Mouse (Mus musculus) neural tube, embryonic 15.5 days (tissue): ENCODE results near the gene Mpv17l2. TPM values are rescaled to one million over a fixed set of nuclear protein-coding genes. Genes with fewer than 3 reads are reported as not detected.
A peak's percentile ranks its signal among the peaks of the same experiment; 100 is the strongest.

Experiments
- ATAC-seq: fragments of 200-750 bp; cut with Nextera tagmentation; 2 replicates; pipeline ENCODE4 v1.8.0; 2017; ENCODE audit warnings: mild to moderate bottlenecking, moderate TSS enrichment, moderate library complexity; ENCODE audit not compliant: low FRiP score
- H3K27ac ChIP-seq: fragments of 300-500 bp; sonication (generic); replicated peaks from 2 replicates; pipeline ENCODE4 v1.5.1; 2015; ENCODE audit warnings: mild to moderate bottlenecking, inconsistent platforms
- H3K27me3 ChIP-seq: fragments of 300-500 bp; sonication (generic); replicated peaks from 2 replicates; pipeline ENCODE4 v1.6.1; 2015; ENCODE audit warnings: inconsistent platforms
- H3K36me3 ChIP-seq: fragments of 300-500 bp; sonication (generic); 2 replicates; pipeline ENCODE4 v1.6.1; 2015; ENCODE audit warnings: inconsistent platforms
- H3K4me1 ChIP-seq: fragments of 300-500 bp; sonication (generic); 2 replicates; pipeline ENCODE4 v1.6.1; 2015; ENCODE audit warnings: inconsistent platforms
- H3K4me2 ChIP-seq: fragments of 300-500 bp; sonication (generic); 2 replicates; pipeline ENCODE4 v1.6.1; 2015; ENCODE audit warnings: inconsistent platforms, mild to moderate bottlenecking, moderate library complexity
- H3K4me3 ChIP-seq: fragments of 300-500 bp; sonication (generic); replicated peaks from 2 replicates; pipeline ENCODE4 v1.5.1; 2015; ENCODE audit warnings: mild to moderate bottlenecking, inconsistent platforms
- H3K9ac ChIP-seq: fragments of 300-500 bp; sonication (generic); replicated peaks from 2 replicates; pipeline ENCODE4 v1.6.1; 2015; ENCODE audit warnings: mild to moderate bottlenecking, inconsistent platforms
- H3K9me3 ChIP-seq: fragments of 300-500 bp; sonication (generic); replicated peaks from 2 replicates; pipeline ENCODE4 v1.6.1; 2016; ENCODE audit warnings: inconsistent platforms
- WGBS: fragments of 180-500 bp; shearing (Covaris S2); methylation state at CpG from one replicate; pipeline ENCODE4 v1.1.7; 2015; ENCODE audit warnings: mixed read lengths; 5-methylcytosine and 5-hydroxymethylcytosine counted together
- polyA plus RNA-seq: library from polyadenylated mRNA; unstranded; fragments of >200 nt; fragmentation: Nextera tagmentation; extraction: Ambion mirVana; gene quantifications from 2 replicates; pipeline ENCODE4 v1.2.1, GENCODE M21; 2015

The Mpv17l2 gene
- polyA plus RNA-seq, 1 experiment from 2014 or later: 43.5 TPM

GRCm38 (mm10) chr8:70772075-70772474 lies 11.3 kb upstream of the Mpv17l2 start:
- peaks cover 63% of the 10 kb centered on the region for H3K36me3 ChIP-seq
- 93% methylated on average over 13 of the region's 13 CpGs for WGBS

GRCm38 (mm10) chr8:70771217-70771616 lies 10.5 kb upstream of the Mpv17l2 start:
- H3K4me3 ChIP-seq: no peak overlapping the region
- H3K27me3 ChIP-seq: 0 out of 2 replicates have a peak, but pooled peaks cover 4% of the 10 kb centered on the region
- WGBS: 89% methylated on average over 7 of the region's 7 CpGs
- H3K4me1 ChIP-seq: peaks cover 63% of the 10 kb centered on the region
- peaks cover 63% of the 10 kb centered on the region for H3K36me3 ChIP-seq
- no peak overlapping the region for H3K27ac ChIP-seq
- no peak for ATAC-seq
- no peak overlapping the region for H3K4me2 ChIP-seq
- H3K9me3 ChIP-seq: no peaks in the 10 kb centered on the region
- H3K9ac ChIP-seq: no peak overlapping the region

More at GRCm38 (mm10) chr8:70772075-70772474, 11.3 kb upstream of the Mpv17l2 start:
- H3K9me3 ChIP-seq: no peaks in the 10 kb centered on the region
- no peak overlapping the region for H3K27ac ChIP-seq
- no peak overlapping the region for H3K9ac ChIP-seq
- H3K4me1 ChIP-seq: peaks cover 54% of the 10 kb centered on the region
- no peak for ATAC-seq
- no peaks in the 10 kb centered on the region for H3K27me3 ChIP-seq
- H3K4me2 ChIP-seq: no peak overlapping the region
- no peak overlapping the region for H3K4me3 ChIP-seq

GRCm38 (mm10) chr8:70770748-70771147 lies 10.0 kb upstream of the Mpv17l2 start:
- Histone ChIP-seq H3K4me2 (no peak overlapping the region), H3K9ac (no peak overlapping the region), H3K27ac (no peak overlapping the region), H3K9me3 (no peaks in the 10 kb centered on the region), H3K4me1 (peaks cover 64% of the 10 kb centered on the region), H3K27me3 (0 out of 2 replicates have a peak, but pooled peaks cover 4% of the 10 kb centered on the region), H3K4me3 (no peak overlapping the region), H3K36me3 (peaks cover 63% of the 10 kb centered on the region)
- no peak for ATAC-seq
- 97% methylated on average over 13 of the region's 13 CpGs for WGBS

GRCm38 (mm10) chr8:70769858-70770257 lies 9.1 kb upstream of the Mpv17l2 start:
- Histone ChIP-seq H3K27me3 (0 out of 2 replicates have a peak, but pooled peaks cover 4% of the 10 kb centered on the region), H3K9me3 (no peaks in the 10 kb centered on the region), H3K9ac (no peak overlapping the region), H3K36me3 (peaks cover 62% of the 10 kb centered on the region), H3K4me1 (peaks cover 57% of the 10 kb centered on the region), H3K27ac (no peak overlapping the region), H3K4me2 (no peak overlapping the region), H3K4me3 (no peak overlapping the region)
- ATAC-seq: no peak
- WGBS: 75% methylated on average over 12 of the region's 12 CpGs

GRCm38 (mm10) chr8:70769359-70769758 lies 8.6 kb upstream of the Mpv17l2 start:
- Histone ChIP-seq H3K9ac (no peak overlapping the region), H3K27ac (no peak overlapping the region), H3K9me3 (no peaks in the 10 kb centered on the region), H3K4me2 (no peak overlapping the region), H3K4me3 (no peak overlapping the region), H3K27me3 (0 out of 2 replicates have a peak, but pooled peaks cover 4% of the 10 kb centered on the region), H3K4me1 (peaks cover 52% of the 10 kb centered on the region), H3K36me3 (peaks cover 57% of the 10 kb centered on the region)
- peak; percentile 75 for ATAC-seq
- WGBS: 8% methylated on average over 26 of the region's 26 CpGs

GRCm38 (mm10) chr8:70768956-70769355 lies 8.2 kb upstream of the Mpv17l2 start:
- 90% methylated on average over 16 of the region's 16 CpGs for WGBS
- Histone ChIP-seq H3K4me2 (no peak overlapping the region), H3K9me3 (no peaks in the 10 kb centered on the region), H3K4me3 (no peak overlapping the region), H3K27me3 (0 out of 2 replicates have a peak, but pooled peaks cover 4% of the 10 kb centered on the region), H3K27ac (no peak overlapping the region), H3K36me3 (peaks cover 53% of the 10 kb centered on the region), H3K4me1 (peaks cover 48% of the 10 kb centered on the region), H3K9ac (no peak overlapping the region)
- peak; percentile 11; the same call in 1 of the 2 replicates for ATAC-seq

GRCm38 (mm10) chr8:70768231-70768776 lies 7.6 kb upstream of the Mpv17l2 start:
- Histone ChIP-seq H3K27ac (no peak overlapping the region), H3K4me2 (no peak overlapping the region), H3K9ac (no peak overlapping the region), H3K27me3 (0 out of 2 replicates have a peak, but pooled peaks cover 4% of the 10 kb centered on the region), H3K4me1 (peaks cover 41% of the 10 kb centered on the region), H3K9me3 (no peaks in the 10 kb centered on the region), H3K36me3 (peaks cover 51% of the 10 kb centered on the region), H3K4me3 (no peak overlapping the region)
- 93% methylated on average over 32 of the region's 32 CpGs for WGBS
- peak; percentile 7; the same call in 1 of the 2 replicates for ATAC-seq

- H3K9me3 ChIP-seq: no peaks in the 10 kb centered on the region
- peaks cover 44% of the 10 kb centered on the region for H3K36me3 ChIP-seq
- H3K4me3 ChIP-seq: no peak overlapping the region
- H3K4me1 ChIP-seq: peaks cover 33% of the 10 kb centered on the region
- ATAC-seq: no peak
- H3K4me2 ChIP-seq: no peak overlapping the region
- no peak overlapping the region for H3K9ac ChIP-seq
- WGBS: 83% methylated on average over 6 of the region's 6 CpGs
- H3K27me3 ChIP-seq: 0 out of 2 replicates have a peak, but pooled peaks cover 4% of the 10 kb centered on the region
- no peak overlapping the region for H3K27ac ChIP-seq
These were observed 6.8 kb upstream of the Mpv17l2 start for GRCm38 (mm10) chr8:70767503-70767902.

- Histone ChIP-seq H3K4me3 (peak overlapping the region; percentile 30), H3K4me1 (peaks cover 26% of the 10 kb centered on the region), H3K4me2 (peak overlapping the region; percentile 56), H3K27me3 (0 out of 2 replicates have a peak, but pooled peaks cover 4% of the 10 kb centered on the region), H3K36me3 (peaks cover 37% of the 10 kb centered on the region), H3K9ac (0 out of 2 replicates have a peak overlapping the region, but pooled peaks have one; percentile 34), H3K27ac (no peak overlapping the region), H3K9me3 (no peaks in the 10 kb centered on the region)
- 11% methylated on average over 21 of the region's 21 CpGs for WGBS
- ATAC-seq: no peak
These were observed 6.1 kb upstream of the Mpv17l2 start for GRCm38 (mm10) chr8:70766571-70767440.

GRCm38 (mm10) chr8:70765838-70766570 lies 5.3 kb upstream of the Mpv17l2 start:
- Histone ChIP-seq H3K36me3 (peaks cover 29% of the 10 kb centered on the region), H3K9ac (peak overlapping the region; percentile 34), H3K4me1 (peaks cover 32% of the 10 kb centered on the region), H3K4me2 (peak overlapping the region; percentile 56), H3K27ac (no peak overlapping the region), H3K9me3 (no peaks in the 10 kb centered on the region), H3K4me3 (peak overlapping the region; percentile 30), H3K27me3 (0 out of 2 replicates have a peak, but pooled peaks cover 4% of the 10 kb centered on the region)
- WGBS: 2% methylated on average over 34 of the region's 34 CpGs
- ATAC-seq: no peak

GRCm38 (mm10) chr8:70765329-70765728 lies 4.6 kb upstream of the Mpv17l2 start:
- no peak for ATAC-seq
- Histone ChIP-seq H3K4me1 (peaks cover 34% of the 10 kb centered on the region), H3K27ac (no peak overlapping the region), H3K4me2 (peak overlapping the region; percentile 56), H3K4me3 (no peak overlapping the region), H3K36me3 (peaks cover 23% of the 10 kb centered on the region), H3K9ac (no peak overlapping the region), H3K9me3 (no peaks in the 10 kb centered on the region), H3K27me3 (0 out of 2 replicates have a peak, but pooled peaks cover 4% of the 10 kb centered on the region)
- 80% methylated on average over 9 of the region's 9 CpGs for WGBS
